Mouse (Mus musculus) splenic B cell, adult 2 months (primary cell): ENCODE data around the gene Antxr1.
A peak's percentile ranks its signal among the peaks of the same experiment; 100 is the strongest.

Experiments
- DNase-seq: peaks from one replicate; pipeline ENCODE4 v3.0.0-alpha.2; 2011; ENCODE audit warnings: low read depth, low spot score
- H3K27me3 ChIP-seq: 2 replicates; pipeline ENCODE4 v1.6.1; 2012; ENCODE audit warnings: mild to moderate bottlenecking, low read length, moderate library complexity, mixed read lengths; ENCODE audit not compliant: control insufficient read depth, poor library complexity, insufficient read depth, severe bottlenecking
- H3K36me3 ChIP-seq: 2 replicates; pipeline ENCODE4 v1.6.1; 2012; ENCODE audit warnings: mild to moderate bottlenecking, low read length, moderate library complexity, mixed read lengths; ENCODE audit not compliant: control insufficient read depth, poor library complexity, insufficient read depth, severe bottlenecking

Gene Antxr1

DNA sequence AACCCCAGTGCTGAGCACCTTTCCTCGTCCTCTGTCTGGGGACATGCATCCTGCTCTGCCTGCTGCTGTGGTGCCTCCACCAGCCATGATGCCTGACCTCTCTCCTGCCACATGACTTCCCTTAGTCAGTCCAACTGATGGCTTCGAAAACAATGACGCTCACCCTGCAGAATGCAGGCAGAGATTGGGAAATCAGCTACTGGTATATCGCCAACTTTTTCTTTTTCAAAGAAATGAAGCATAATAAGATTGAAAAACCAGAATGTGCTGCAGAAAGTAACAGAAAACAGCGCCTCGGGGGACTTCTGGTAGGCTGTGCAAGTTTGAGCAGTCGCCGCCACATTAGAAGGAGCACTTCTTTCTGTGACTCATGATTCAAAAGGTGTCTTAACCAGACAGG is 18.7 kb downstream of the Antxr1 start:
- no peaks in the 10 kb centered on the region for H3K27me3 ChIP-seq
- no peak for DNase-seq
- no peaks in the 10 kb centered on the region for H3K36me3 ChIP-seq

DNA sequence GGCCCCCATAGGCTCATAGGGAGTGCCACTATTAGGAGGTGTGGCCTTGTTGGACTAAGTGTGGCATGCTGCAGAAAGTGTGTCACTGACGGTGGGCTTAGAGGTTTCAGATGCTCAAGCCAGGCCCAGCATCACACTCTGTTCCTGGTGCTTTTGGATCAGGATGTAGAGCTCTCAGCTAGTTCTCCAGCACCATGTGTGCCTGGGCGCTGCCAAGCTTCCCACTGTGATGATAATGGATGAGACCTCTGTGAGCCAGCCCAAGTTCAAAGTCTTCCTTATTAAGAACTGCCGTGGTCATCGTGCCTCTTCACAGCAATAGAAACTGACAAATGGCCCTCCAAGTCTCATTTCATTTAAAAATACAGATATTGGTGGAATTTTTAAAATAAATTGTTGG is 22.9 kb downstream of the Antxr1 start:
- H3K27me3 ChIP-seq, result no peaks in the 10 kb centered on the region
- H3K36me3 ChIP-seq, result no peaks in the 10 kb centered on the region
- DNase-seq, result no peak

DNA sequence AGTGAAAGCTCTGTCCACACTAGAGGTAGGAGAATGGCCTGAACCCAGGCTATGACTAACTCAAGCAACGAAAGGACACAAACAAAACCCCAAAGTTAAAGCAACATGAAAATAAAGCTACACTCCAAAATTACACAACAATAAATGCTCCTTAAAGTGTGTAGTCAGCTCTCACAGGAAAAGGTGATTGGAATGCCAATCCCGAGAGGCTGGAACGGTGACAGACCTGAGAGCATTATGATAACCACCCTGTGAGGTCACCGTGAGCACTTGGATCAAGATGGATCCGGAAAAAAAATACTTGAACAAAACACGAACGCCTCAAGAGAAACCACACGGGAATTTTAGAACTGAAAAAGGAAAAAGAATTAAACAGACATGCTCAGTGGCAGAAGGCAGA is 31.1 kb downstream of the Antxr1 start:
- H3K36me3 ChIP-seq, result no peaks in the 10 kb centered on the region
- H3K27me3 ChIP-seq, result no peaks in the 10 kb centered on the region; the same call in 1 of the 2 replicates
- DNase-seq, result no peak

DNA sequence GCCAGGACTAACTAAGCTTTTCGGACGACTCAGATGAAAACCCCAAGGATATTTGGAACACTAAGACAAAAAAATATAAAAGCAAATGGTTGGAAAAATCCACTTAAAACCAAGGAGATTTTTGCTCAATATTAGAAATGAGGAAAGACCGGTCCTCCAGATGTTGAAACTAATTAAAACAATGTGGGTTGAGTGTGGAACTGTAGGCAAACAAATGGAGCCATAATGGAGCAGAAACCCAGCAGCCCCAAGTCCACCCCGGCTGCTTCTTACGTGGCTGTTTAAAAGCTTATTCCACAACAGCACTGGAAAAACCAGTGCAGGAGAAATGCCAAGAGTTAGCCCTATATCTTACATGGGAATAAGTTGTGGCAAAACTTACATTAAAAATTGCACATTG is 32.9 kb downstream of the Antxr1 start:
- no peak for DNase-seq
- H3K27me3 ChIP-seq, result no peaks in the 10 kb centered on the region; the same call in 1 of the 2 replicates
- H3K36me3 ChIP-seq, result no peaks in the 10 kb centered on the region

DNA sequence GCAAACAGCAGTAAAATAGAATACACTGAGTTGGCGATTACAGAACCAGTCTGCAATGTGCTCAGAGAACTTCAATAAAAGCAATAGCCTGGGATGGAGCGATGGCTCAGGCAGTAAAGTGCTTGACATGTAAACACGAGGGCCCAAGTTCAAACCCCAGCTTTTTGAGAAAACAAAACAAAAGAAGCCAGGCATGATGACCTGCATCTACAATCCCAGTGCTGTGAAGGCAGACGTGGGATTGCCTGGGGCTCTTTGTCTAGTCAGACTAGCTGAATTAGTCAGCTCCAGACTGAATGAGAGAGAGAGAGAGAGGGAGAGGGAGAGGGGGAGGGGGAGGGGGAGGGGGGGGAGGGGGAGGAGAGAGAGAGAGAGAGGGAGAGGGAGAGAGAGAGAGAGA is 33.6 kb downstream of the Antxr1 start:
- H3K27me3 ChIP-seq, result no peaks in the 10 kb centered on the region; the same call in 1 of the 2 replicates
- H3K36me3 ChIP-seq, result no peaks in the 10 kb centered on the region
- DNase-seq, result no peak

DNA sequence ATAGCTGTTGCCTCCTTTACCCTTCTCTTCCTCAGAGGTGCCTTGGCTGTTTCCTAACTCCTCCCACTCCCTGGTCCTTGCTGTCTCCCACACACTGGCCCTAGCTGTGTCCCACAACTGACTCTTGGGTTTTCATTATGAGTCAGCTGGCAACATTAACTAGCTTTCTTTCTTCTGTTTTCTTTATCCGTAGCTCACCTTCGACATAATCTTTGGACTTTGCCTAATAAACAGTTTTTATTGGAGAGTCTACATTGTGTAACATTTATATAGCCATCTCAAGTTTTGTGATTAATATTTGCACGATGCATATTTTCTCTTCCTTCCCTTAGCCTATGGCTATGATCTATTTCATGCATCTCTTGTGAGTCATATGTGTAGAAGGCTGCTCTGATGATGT is 40.7 kb downstream of the Antxr1 start:
- DNase-seq, result no peak
- H3K36me3 ChIP-seq, result no peaks in the 10 kb centered on the region
- no peaks in the 10 kb centered on the region for H3K27me3 ChIP-seq

DNA sequence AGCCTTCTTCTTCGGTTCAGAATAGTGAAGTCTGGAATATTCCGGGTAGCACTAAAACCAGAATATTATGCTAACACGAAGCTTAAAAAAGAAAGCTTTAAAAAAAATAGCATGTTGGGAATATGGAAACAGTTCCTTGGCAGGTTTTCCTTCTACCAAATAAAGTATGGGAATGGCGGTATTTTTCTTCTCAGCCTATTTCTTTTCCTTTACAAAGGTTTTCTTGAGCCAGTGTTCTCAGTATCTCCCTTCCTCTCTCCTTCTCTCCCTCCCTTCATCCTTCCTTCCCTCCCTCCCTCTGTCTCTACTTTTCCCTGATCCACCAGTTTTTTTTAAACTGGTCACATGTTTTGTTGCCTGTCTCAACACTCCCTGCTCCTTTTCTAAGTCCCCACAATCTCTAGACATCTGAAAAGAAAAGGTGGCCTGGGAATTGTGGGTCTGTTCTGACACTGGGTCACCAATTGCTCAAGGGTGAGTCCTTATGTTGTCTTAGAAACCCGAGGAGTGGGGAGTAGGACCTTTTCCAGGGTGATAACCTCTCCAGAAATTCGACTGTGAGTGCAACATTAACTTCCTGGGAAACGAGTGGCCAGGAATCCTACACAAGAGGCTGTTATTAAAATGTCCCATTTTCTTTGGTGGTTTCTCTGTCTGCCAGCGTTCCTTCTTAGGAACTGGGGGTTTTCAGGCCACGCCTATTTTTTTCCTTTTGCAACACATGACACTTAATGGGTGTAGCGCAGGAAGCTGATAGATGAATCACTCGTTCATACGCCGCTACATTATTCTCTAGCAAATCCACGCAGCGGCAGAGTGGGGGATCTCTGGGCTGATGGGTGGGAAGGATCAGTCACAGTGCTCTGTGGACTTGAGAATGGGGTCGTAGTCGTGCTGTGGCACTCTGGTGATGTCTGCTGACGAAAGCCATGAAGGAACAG is 42.4 kb downstream of the Antxr1 start:
- H3K36me3 ChIP-seq, result no peaks in the 10 kb centered on the region
- no peak for DNase-seq
- no peaks in the 10 kb centered on the region for H3K27me3 ChIP-seq

DNA sequence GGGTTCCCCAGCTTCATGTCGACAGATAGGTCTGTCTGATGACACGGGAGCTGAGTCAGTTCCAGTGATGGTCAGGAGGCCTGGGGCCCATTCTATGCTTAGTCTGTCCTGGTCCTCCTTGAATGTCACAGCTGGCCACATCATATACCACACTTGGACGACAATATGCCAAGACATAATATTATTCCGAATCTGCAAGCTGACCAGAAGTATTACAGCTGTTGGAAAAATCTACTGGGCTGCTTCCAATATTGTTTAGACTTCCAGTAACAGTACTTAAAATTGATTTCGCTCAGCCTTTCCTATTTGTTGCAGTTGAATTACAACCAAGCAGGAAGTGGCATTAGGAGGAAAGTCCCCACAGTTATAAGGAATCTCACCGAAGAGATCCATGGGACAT is 48.4 kb downstream of the Antxr1 start:
- DNase-seq, result no peak
- H3K36me3 ChIP-seq, result no peaks in the 10 kb centered on the region
- no peaks in the 10 kb centered on the region for H3K27me3 ChIP-seq

DNA sequence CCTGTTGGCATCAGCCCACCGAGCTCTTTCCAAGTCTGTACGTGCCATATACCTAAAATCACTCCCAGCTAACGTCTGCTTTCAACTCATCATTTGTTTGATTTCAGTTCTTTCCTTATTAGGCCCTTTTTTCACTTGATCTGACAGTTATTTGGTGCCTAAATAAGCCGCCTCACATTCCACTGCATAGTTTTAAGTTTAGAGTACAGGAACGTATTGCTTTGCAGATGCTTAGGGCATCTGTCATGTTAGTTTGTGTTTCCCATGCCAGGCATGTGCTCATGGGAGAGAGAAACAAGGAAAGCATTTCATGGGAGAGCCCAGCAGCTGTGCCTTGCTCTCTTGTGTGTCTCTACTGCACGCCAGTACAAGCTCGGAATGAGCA is 50.3 kb downstream of the Antxr1 start:
- Histone ChIP-seq H3K36me3 (no peaks in the 10 kb centered on the region), H3K27me3 (no peaks in the 10 kb centered on the region)
- no peak for DNase-seq

DNA sequence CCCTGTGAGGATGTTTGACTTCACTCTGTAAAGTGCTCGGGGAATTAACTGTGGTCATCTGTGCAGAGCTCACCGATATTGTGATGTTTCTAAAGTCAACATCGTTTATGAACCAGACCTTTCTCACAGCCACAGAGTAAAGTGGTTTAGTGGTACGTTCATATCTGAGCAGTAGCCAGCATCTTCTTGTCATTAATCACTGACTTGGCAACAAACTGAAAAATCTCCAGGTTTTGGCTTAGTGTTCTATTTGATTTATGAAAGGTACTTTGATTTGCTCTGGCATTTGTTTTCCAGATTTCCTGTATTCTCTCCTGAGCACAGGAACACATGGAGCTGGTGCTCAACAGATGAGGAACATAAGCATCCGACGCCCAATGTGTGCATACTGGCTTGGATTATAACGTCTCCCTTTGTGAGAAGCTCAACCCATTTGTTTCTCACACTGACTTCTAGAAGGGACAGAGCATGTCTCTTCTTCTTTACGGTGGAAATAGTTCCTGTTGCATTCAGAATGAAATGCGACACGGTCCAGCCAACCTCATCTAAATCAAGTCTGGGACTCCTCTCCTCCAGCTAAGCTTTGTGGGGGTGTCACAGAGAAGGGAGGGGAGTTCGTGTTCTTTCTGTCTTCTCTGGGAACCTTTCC is 50.8 kb downstream of the Antxr1 start:
- Histone ChIP-seq H3K36me3 (no peaks in the 10 kb centered on the region), H3K27me3 (no peaks in the 10 kb centered on the region)
- DNase-seq, result no peak

DNA sequence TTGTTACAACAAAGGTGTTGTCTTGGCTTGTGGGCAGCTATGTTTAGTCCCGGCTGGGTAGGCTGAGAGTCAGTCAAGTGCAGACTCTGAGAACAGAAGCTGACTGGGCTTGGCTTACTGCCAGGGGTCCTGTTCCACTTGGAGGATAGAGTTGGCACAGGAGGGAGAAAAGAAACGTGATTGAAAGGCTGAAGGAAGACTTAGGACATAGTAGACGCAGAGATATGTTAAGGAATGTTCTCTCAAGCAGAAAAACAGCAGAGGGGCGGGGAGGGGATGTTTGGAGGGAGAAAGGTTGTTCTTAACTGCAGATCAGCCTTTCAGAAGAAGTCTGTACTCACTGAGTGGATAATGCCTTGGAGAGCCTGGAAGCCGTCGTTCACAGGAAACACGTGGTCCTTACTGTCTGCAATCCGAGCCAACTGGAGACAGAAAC is 53.3 kb downstream of the Antxr1 start:
- Histone ChIP-seq H3K36me3 (no peaks in the 10 kb centered on the region), H3K27me3 (no peaks in the 10 kb centered on the region)
- DNase-seq, result no peak

DNA sequence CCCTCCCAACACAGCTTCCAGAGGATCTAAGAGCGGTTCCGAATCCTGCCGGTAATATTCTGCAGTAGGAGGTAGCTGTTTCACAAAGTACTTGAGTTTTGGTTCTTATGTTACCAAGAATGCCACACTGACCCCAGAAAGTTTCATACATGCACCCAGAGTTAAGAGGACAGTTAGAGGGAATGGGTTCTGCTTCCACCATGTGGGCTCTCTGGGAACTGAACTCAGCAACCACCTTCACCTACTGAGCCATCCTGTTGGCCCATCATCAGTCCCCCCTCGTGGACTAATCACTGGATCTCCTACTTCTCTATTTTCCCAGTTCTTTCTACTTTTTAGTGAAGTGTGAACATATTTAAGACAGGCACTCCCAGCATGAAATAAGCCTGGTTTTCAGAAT is 53.9 kb downstream of the Antxr1 start:
- DNase-seq, result peak; percentile 52
- Histone ChIP-seq H3K27me3 (no peaks in the 10 kb centered on the region), H3K36me3 (no peaks in the 10 kb centered on the region)

DNA sequence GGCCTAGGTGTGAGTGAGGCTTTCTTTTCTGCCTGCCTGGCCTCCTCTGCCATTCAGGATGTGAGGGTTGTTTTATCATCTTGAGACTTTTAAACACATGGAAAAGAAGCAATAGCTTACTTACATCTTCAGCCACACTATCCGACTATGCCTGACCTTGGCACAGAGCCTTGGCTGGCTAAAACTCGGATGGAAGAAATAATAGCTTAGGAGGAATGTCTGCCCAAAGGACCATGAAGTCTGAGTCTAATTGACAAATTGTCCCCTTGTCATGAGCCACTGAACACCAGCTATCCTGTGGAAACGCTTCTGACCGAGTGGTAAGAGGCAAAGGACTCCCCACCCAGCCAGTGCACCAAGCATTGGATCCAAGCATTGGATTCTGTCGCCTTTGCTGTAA is 57.5 kb downstream of the Antxr1 start:
- Histone ChIP-seq H3K27me3 (no peaks in the 10 kb centered on the region), H3K36me3 (no peaks in the 10 kb centered on the region)
- no peak for DNase-seq

DNA sequence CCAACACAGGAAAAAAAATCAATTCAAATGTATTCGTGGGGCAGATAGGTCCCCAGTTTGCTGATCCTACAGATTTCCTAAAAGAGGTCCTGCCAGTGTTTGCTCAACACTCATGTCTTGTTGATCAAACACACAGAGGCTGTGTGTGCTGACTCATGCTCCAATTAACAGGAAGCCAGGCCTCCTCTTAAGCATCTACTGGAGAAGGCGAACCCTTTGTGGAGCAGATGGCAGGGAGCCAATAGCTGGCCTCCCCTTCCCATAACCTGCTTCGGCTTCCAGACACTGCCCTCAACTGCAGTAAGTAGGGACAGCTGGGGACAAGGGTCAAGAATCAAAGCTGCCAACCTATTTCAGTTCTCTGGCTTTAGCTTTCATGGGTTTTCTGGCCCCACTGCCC is 58.1 kb downstream of the Antxr1 start:
- no peaks in the 10 kb centered on the region for H3K36me3 ChIP-seq
- DNase-seq, result no peak
- no peaks in the 10 kb centered on the region for H3K27me3 ChIP-seq

DNA sequence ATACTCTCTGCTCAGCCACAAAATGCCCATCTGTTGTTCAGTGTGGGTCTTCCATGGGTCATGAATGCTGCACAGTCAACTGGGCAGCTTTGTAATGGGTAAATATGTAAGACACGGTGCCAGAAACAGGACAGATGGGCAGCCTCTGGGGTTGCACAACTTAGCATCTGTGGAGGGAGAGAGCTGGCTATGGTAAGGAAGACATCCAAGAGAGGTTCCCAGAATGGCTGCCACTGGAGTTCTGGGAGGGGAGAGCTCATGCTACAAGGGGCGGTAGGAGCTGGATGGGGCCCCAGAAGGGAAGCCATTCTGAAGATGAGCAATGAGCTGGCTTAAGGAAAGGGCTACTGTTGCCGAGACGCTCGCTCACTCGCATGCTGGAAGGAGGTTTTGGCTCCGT is 58.7 kb downstream of the Antxr1 start:
- no peak for DNase-seq
- Histone ChIP-seq H3K27me3 (no peaks in the 10 kb centered on the region), H3K36me3 (no peaks in the 10 kb centered on the region)
